Mouse (Mus musculus): ENCODE data around the gene Mvk.

- no peak for TF ChIP-seq POLR2A (IDR thresholded peaks at IDR 0.05; ENCODE audit: insufficient read depth, low read depth, low read length)
- no peak for TF ChIP-seq CTCF (IDR thresholded peaks at IDR 0.05; ENCODE audit: insufficient read depth, low read depth, low read length)
Observed at GRCm38 (mm10) chr5:114406592-114406991, 37.5 kb upstream of the Mvk start.

All from olfactory bulb, adult 2 months (tissue).